Mouse (Mus musculus): ENCODE measurements around the gene Gaa. TPM values are rescaled to one million over a fixed set of nuclear protein-coding genes. Genes with fewer than 3 reads are reported as not detected.
"Not testable (repeated sequence)": the region's sequence is repeated elsewhere in the genome, so short reads cannot be mapped to it uniquely, and the experiment has no call there.

The Gaa gene
- polyA plus RNA-seq, 1 experiment from 2014 or later, result 64.6 TPM

- H3K27ac ChIP-seq, result no peak overlapping the region
- 0 out of 2 replicates have a peak, but pooled peaks cover 9% of the 10 kb centered on the region for H3K4me1 ChIP-seq (replicated peaks; ENCODE audit: insufficient read depth, low read length)
- H3K9me3 ChIP-seq (replicated peaks; ENCODE audit: low read length), result no peaks in the 10 kb centered on the region
- no peak overlapping the region for H3K9ac ChIP-seq (ENCODE audit: low read depth, low read length)
- H3K36me3 ChIP-seq (ENCODE audit: insufficient read depth, low read length), result no peaks in the 10 kb centered on the region
- ATAC-seq (replicated peaks; ENCODE audit: low FRiP score, low read depth) (no peak), DNase-seq (ENCODE audit: low spot score) (no peak)
- H3K4me2 ChIP-seq (ENCODE audit: low read length), result no peak overlapping the region
- no peaks in the 10 kb centered on the region for H3K27me3 ChIP-seq (ENCODE audit: insufficient read depth, low read length)
- no peak overlapping the region for H3K4me3 ChIP-seq (replicated peaks; ENCODE audit: low read depth, low read length)
- WGBS, result 30% methylated on average over 8 of the region's 8 CpGs
- no peak for TF ChIP-seq CTCF (IDR thresholded peaks at IDR 0.05; ENCODE audit: low read depth)
Observed at GRCm38 (mm10) chr11:119236354-119236753, 31.3 kb upstream of the Gaa start.

DNA sequence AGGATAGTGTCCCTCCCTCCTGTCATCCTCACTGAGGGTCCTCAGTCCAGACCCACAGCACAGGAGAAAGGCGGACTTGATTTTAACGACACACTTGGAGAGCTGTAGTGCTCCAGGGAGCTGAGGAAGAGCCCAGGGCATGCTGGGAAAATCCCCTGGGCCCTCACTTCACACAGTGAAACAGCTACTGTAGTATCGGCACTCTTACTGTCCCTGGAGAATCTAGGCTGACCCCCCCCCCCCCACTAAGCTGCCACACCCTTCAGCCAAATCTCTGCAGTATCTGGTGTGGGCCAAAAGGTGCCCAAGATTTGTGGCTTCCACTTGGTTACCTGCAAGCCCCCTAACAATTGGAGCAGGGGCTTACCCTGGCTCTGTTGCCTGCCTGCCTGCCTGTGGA is 30.7 kb upstream of the Gaa start:
- ATAC-seq (replicated peaks; ENCODE audit: low FRiP score, low read depth), result no peak

DNA sequence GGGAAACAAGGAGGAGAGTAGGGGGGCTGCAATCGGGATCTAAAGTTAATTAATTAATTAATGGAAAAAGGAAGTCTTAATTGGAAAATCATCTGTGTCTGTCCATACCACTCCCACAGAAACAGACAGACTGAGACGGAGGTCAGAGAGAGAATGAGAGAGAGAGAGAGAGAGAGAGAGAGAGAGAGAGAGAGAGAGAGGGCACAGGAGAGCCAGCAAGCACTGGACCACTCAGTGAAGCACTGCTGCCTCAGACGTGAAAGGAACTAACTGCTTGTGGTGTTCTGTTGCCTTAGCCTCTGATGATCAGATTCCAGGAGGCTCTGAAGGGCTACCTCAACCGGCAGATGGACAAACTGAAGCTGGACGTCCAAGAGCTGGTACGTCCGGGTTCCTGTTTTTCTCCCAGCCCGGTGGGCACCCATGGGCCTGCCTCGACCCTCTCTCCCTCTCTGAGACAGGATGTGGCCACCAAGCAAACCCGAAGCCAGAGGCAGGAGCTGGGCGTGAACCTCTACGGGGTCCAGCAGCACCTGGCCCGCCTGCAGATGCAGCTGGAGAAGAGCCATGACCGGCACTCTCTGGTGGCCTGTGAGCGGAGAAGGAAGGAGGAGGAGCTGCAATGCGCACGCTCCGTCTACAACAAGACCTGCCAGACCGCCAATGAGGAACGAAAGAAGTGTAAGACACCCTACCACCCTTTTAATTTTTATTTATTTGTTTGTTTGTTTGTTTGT is 30.0 kb upstream of the Gaa start:
- Histone ChIP-seq H3K4me2 (ENCODE audit: low read length) (peak overlapping the region; percentile 54), H3K36me3 (ENCODE audit: insufficient read depth, low read length) (no peaks in the 10 kb centered on the region), H3K27ac (no peak overlapping the region), H3K9me3 (replicated peaks; ENCODE audit: low read length) (no peaks in the 10 kb centered on the region), H3K9ac (ENCODE audit: low read depth, low read length) (no peak overlapping the region), H3K27me3 (ENCODE audit: insufficient read depth, low read length) (no peaks in the 10 kb centered on the region), H3K4me3 (replicated peaks; ENCODE audit: low read depth, low read length) (0 out of 2 replicates have a peak overlapping the region, but pooled peaks have one; percentile 16), H3K4me1 (replicated peaks; ENCODE audit: insufficient read depth, low read length) (0 out of 2 replicates have a peak, but pooled peaks cover 9% of the 10 kb centered on the region)
- no peak for TF ChIP-seq CTCF (IDR thresholded peaks at IDR 0.05; ENCODE audit: low read depth)
- ATAC-seq (replicated peaks; ENCODE audit: low FRiP score, low read depth) (0 out of 2 replicates have a peak, but pooled peaks have one; percentile 27), DNase-seq (ENCODE audit: low spot score) (peak; percentile 53)
- 26% methylated on average over 20 of the region's 20 CpGs for WGBS

More for the DNA sequence above, 30.7 kb upstream of the Gaa start:
- DNase-seq (ENCODE audit: low spot score), result no peak
- WGBS, result 55% methylated on average over 3 of the region's 3 CpGs
- TF ChIP-seq CTCF (IDR thresholded peaks at IDR 0.05; ENCODE audit: low read depth), result no peak
- no peak overlapping the region for H3K4me2 ChIP-seq (ENCODE audit: low read length)
- H3K36me3 ChIP-seq (ENCODE audit: insufficient read depth, low read length), result no peaks in the 10 kb centered on the region
- H3K9me3 ChIP-seq (replicated peaks; ENCODE audit: low read length), result no peaks in the 10 kb centered on the region
- 0 out of 2 replicates have a peak, but pooled peaks cover 9% of the 10 kb centered on the region for H3K4me1 ChIP-seq (replicated peaks; ENCODE audit: insufficient read depth, low read length)
- H3K9ac ChIP-seq (ENCODE audit: low read depth, low read length), result no peak overlapping the region
- no peak overlapping the region for H3K4me3 ChIP-seq (replicated peaks; ENCODE audit: low read depth, low read length)
- no peaks in the 10 kb centered on the region for H3K27me3 ChIP-seq (ENCODE audit: insufficient read depth, low read length)
- no peak overlapping the region for H3K27ac ChIP-seq

- Histone ChIP-seq H3K36me3 (ENCODE audit: insufficient read depth, low read length) (no peaks in the 10 kb centered on the region), H3K27ac (no peak overlapping the region), H3K9ac (ENCODE audit: low read depth, low read length) (no peak overlapping the region), H3K27me3 (ENCODE audit: insufficient read depth, low read length) (no peaks in the 10 kb centered on the region), H3K9me3 (replicated peaks; ENCODE audit: low read length) (no peaks in the 10 kb centered on the region), H3K4me3 (replicated peaks; ENCODE audit: low read depth, low read length) (peak overlapping the region; percentile 16; the same call in 1 of the 2 replicates), H3K4me2 (ENCODE audit: low read length) (peak overlapping the region; percentile 54), H3K4me1 (replicated peaks; ENCODE audit: insufficient read depth, low read length) (0 out of 2 replicates have a peak, but pooled peaks cover 9% of the 10 kb centered on the region)
- peak; percentile 77 for DNase-seq (ENCODE audit: low spot score)
- WGBS, result 11% methylated on average over 11 of the region's 11 CpGs
- no peak for TF ChIP-seq CTCF (IDR thresholded peaks at IDR 0.05; ENCODE audit: low read depth)
- 0 out of 2 replicates have a peak, but pooled peaks have one; percentile 43 for ATAC-seq (replicated peaks; ENCODE audit: low FRiP score, low read depth)
Observed at GRCm38 (mm10) chr11:119238305-119238721, 29.4 kb upstream of the Gaa start.

DNA sequence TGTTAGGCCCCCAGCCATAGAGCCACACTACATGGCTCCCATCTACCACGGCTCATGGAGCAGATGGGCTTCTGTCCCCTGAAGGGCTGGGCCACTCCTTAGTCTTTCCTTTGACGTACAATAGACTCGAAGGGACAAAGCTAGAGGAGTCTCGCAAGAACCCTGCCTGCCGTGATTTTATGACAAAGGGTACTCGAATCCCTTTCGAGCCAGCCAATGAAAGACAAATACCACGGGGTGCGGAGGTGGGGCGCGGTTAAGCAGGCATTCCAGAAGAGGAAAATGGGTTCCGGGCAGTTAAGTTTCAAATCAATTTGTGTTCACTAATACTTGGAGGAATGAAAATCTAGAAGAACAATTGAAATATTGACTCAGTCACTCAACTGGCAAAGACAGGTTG is 28.2 kb upstream of the Gaa start:
- H3K9ac ChIP-seq (ENCODE audit: low read depth, low read length), result no peak overlapping the region
- no peak for ATAC-seq (replicated peaks; ENCODE audit: low FRiP score, low read depth)
- no peaks in the 10 kb centered on the region for H3K36me3 ChIP-seq (ENCODE audit: insufficient read depth, low read length)
- H3K9me3 ChIP-seq (replicated peaks; ENCODE audit: low read length), result no peaks in the 10 kb centered on the region
- no peak overlapping the region; the same call in 1 of the 2 replicates for H3K27ac ChIP-seq
- DNase-seq (ENCODE audit: low spot score), result no peak
- H3K4me2 ChIP-seq (ENCODE audit: low read length), result no peak overlapping the region
- 60% methylated on average over 12 of the region's 12 CpGs for WGBS
- 0 out of 2 replicates have a peak, but pooled peaks cover 9% of the 10 kb centered on the region for H3K4me1 ChIP-seq (replicated peaks; ENCODE audit: insufficient read depth, low read length)
- H3K4me3 ChIP-seq (replicated peaks; ENCODE audit: low read depth, low read length), result no peak overlapping the region
- H3K27me3 ChIP-seq (ENCODE audit: insufficient read depth, low read length), result no peaks in the 10 kb centered on the region
- TF ChIP-seq CTCF (IDR thresholded peaks at IDR 0.05; ENCODE audit: low read depth), result no peak

- H3K4me1 ChIP-seq (replicated peaks; ENCODE audit: insufficient read depth, low read length); H3K27me3 ChIP-seq (ENCODE audit: insufficient read depth, low read length); H3K36me3 ChIP-seq (ENCODE audit: insufficient read depth, low read length); ATAC-seq (replicated peaks; ENCODE audit: low FRiP score, low read depth); DNase-seq (ENCODE audit: low spot score); H3K4me3 ChIP-seq (replicated peaks; ENCODE audit: low read depth, low read length); H3K9ac ChIP-seq (ENCODE audit: low read depth, low read length); H3K4me2 ChIP-seq (ENCODE audit: low read length); H3K27ac ChIP-seq; H3K9me3 ChIP-seq (replicated peaks; ENCODE audit: low read length): not testable (repeated sequence)
- 96% methylated on average over 6 of the region's 6 CpGs for WGBS
Observed at GRCm38 (mm10) chr11:119245543-119245942, 22.1 kb upstream of the Gaa start.

Measured in kidney, postnatal 0 days (tissue).